Mouse (Mus musculus) lung, postnatal 0 days (tissue): ENCODE data around the gene Arpc4. TPM values are rescaled to one million over a fixed set of nuclear protein-coding genes. Genes with fewer than 3 reads are reported as not detected.

Experiments
- ATAC-seq: fragments of 200-750 bp; cut with Nextera tagmentation; 2 replicates; pipeline ENCODE4 v1.8.0; 2017; ENCODE audit warnings: moderate library complexity
- DNase-seq: peaks from one replicate; pipeline ENCODE4 v3.0.0-alpha.2; 2016; ENCODE audit warnings: low spot score
- H3K27ac ChIP-seq: fragments of 300-500 bp; sonication (generic); 2 replicates; pipeline ENCODE4 v1.5.1; 2014; ENCODE audit warnings: antibody characterized with exemption, mild to moderate bottlenecking, low read length, mixed read lengths
- H3K27me3 ChIP-seq: fragments of 300-500 bp; sonication (generic); replicated peaks from 2 replicates; pipeline ENCODE4 v1.6.1; 2014; ENCODE audit warnings: low read length, mixed read lengths; ENCODE audit not compliant: insufficient read depth
- H3K36me3 ChIP-seq: fragments of 300-500 bp; sonication (generic); 2 replicates; pipeline ENCODE4 v1.6.1; 2014; ENCODE audit warnings: low read length, mixed read lengths; ENCODE audit not compliant: insufficient read depth
- H3K4me1 ChIP-seq: fragments of 300-500 bp; sonication (generic); 2 replicates; pipeline ENCODE4 v1.6.1; 2014; ENCODE audit warnings: antibody characterized with exemption, low read depth, low read length, mixed read lengths; ENCODE audit not compliant: insufficient read depth
- H3K4me2 ChIP-seq: fragments of 300-500 bp; sonication (generic); replicated peaks from 2 replicates; pipeline ENCODE4 v1.6.1; 2014; ENCODE audit warnings: low read depth, mild to moderate bottlenecking, low read length, moderate library complexity, mixed read lengths
- H3K4me3 ChIP-seq: fragments of 300-500 bp; sonication (generic); 2 replicates; pipeline ENCODE4 v1.5.1; 2014; ENCODE audit warnings: low read depth, low read length
- H3K9ac ChIP-seq: fragments of 300-500 bp; sonication (generic); replicated peaks from 2 replicates; pipeline ENCODE4 v1.6.1; 2014; ENCODE audit warnings: low read depth, mild to moderate bottlenecking
- H3K9me3 ChIP-seq: fragments of 300-500 bp; sonication (generic); 2 replicates; pipeline ENCODE4 v1.6.1; 2016; ENCODE audit warnings: low read length, mixed read lengths
- CTCF ChIP-seq: IDR thresholded peaks from 2 replicates; pipeline ENCODE4 v1.5.1; 2016; ENCODE audit warnings: antibody characterized with exemption, mild to moderate bottlenecking
- EP300 ChIP-seq: IDR thresholded peaks from 2 replicates; pipeline ENCODE4 v1.6.1; 2016; ENCODE audit warnings: antibody characterized with exemption, mild to moderate bottlenecking, control low read depth
- WGBS: fragments of 180-500 bp; shearing (Covaris S2); extraction: QIAGEN DNeasy Blood & Tissue Kit; methylation state at CpG from one replicate; pipeline ENCODE4 v1.1.7; 2014; 5-methylcytosine and 5-hydroxymethylcytosine counted together
- polyA plus RNA-seq: library from polyadenylated mRNA; unstranded; fragments of >200 nt; fragmentation: Nextera tagmentation; extraction: Ambion mirVana; gene quantifications from 2 replicates; pipeline ENCODE4 v1.2.1, GENCODE M21; 2015

Arpc4 gene
- polyA plus RNA-seq, 1 experiment from 2014 or later: 349 TPM

GRCm38 (mm10) chr6:113380480-113380879, 2.6 kb downstream of the Arpc4 start:
- Histone ChIP-seq H3K4me2 (no peak overlapping the region), H3K9ac (no peak overlapping the region), H3K4me3 (no peak overlapping the region), H3K27ac (no peak overlapping the region), H3K36me3 (peaks cover 25% of the 10 kb centered on the region), H3K4me1 (0 out of 2 replicates have a peak, but pooled peaks cover 3% of the 10 kb centered on the region), H3K9me3 (no peaks in the 10 kb centered on the region), H3K27me3 (no peaks in the 10 kb centered on the region)
- WGBS: 91% methylated on average over 11 of the region's 11 CpGs
- ATAC-seq: no peak
- TF ChIP-seq CTCF (peak; percentile 23; the same call in 1 of the 2 replicates), EP300 (no peak)
- no peak for DNase-seq

GRCm38 (mm10) chr6:113384351-113384927, 6.5 kb downstream of the Arpc4 start:
- Histone ChIP-seq H3K27ac (no peak overlapping the region), H3K36me3 (peaks cover 54% of the 10 kb centered on the region), H3K4me2 (no peak overlapping the region), H3K4me1 (no peaks in the 10 kb centered on the region), H3K9ac (no peak overlapping the region), H3K27me3 (no peaks in the 10 kb centered on the region), H3K9me3 (no peaks in the 10 kb centered on the region), H3K4me3 (no peak overlapping the region)
- TF ChIP-seq CTCF: no peak
- no peak for TF ChIP-seq EP300
- no peak for ATAC-seq
- 93% methylated on average over 8 of the region's 8 CpGs for whole genome bisulfite sequencing
- no peak for DNase-seq

- Histone ChIP-seq H3K4me3 (no peak overlapping the region), H3K9me3 (no peaks in the 10 kb centered on the region), H3K9ac (no peak overlapping the region), H3K4me1 (no peaks in the 10 kb centered on the region), H3K36me3 (peaks cover 61% of the 10 kb centered on the region), H3K4me2 (no peak overlapping the region), H3K27ac (no peak overlapping the region), H3K27me3 (no peaks in the 10 kb centered on the region)
- TF ChIP-seq CTCF: no peak
- TF ChIP-seq EP300: no peak
- ATAC-seq (no peak), DNase-seq (no peak)
- 78% methylated on average over 11 of the region's 11 CpGs for WGBS
Observed at GRCm38 (mm10) chr6:113385160-113385714, 7.3 kb downstream of the Arpc4 start.

GRCm38 (mm10) chr6:113386025-113386424, 8.1 kb downstream of the Arpc4 start:
- Histone ChIP-seq H3K4me2 (no peak overlapping the region), H3K4me3 (no peak overlapping the region), H3K4me1 (no peaks in the 10 kb centered on the region), H3K27ac (no peak overlapping the region), H3K27me3 (no peaks in the 10 kb centered on the region), H3K9me3 (no peaks in the 10 kb centered on the region), H3K36me3 (peaks cover 56% of the 10 kb centered on the region), H3K9ac (no peak overlapping the region)
- 68% methylated on average over 3 of the region's 3 CpGs for WGBS
- no peak for TF ChIP-seq EP300
- no peak for TF ChIP-seq CTCF
- DNase-seq (no peak), ATAC-seq (no peak)

GRCm38 (mm10) chr6:113388960-113389359, 11.0 kb downstream of the Arpc4 start, which contains the start of gene Ttll3:
TSS of gene Ttll3 (plus strand) at chr6:113389260.
- no peak for ATAC-seq
- H3K9ac ChIP-seq: no peak within 1 kb of the TSS
- H3K36me3 ChIP-seq: peaks cover 45% of the 10 kb centered on the region
- H3K27me3 ChIP-seq: no peaks in the 10 kb centered on the region
- H3K4me1 ChIP-seq: no peaks in the 10 kb centered on the region
- WGBS: 65% methylated on average over 8 of the region's 8 CpGs
- no peak for DNase-seq
- no peak within 1 kb of the TSS for H3K4me3 ChIP-seq
- no peak within 1 kb of the TSS for H3K27ac ChIP-seq
- no peak for TF ChIP-seq EP300
- TF ChIP-seq CTCF: no peak
- no peak within 1 kb of the TSS for H3K4me2 ChIP-seq
- no peaks in the 10 kb centered on the region for H3K9me3 ChIP-seq

- Histone ChIP-seq H3K4me3 (no peak overlapping the region), H3K9ac (no peak overlapping the region), H3K4me2 (no peak overlapping the region), H3K4me1 (no peaks in the 10 kb centered on the region), H3K36me3 (peaks cover 34% of the 10 kb centered on the region), H3K9me3 (no peaks in the 10 kb centered on the region), H3K27me3 (no peaks in the 10 kb centered on the region), H3K27ac (no peak overlapping the region)
- no peak for ATAC-seq
- WGBS: 88% methylated on average over 3 of the region's 3 CpGs
- TF ChIP-seq CTCF: no peak
- TF ChIP-seq EP300: no peak
- no peak for DNase-seq
Observed at GRCm38 (mm10) chr6:113390715-113391114, 12.8 kb downstream of the Arpc4 start.
